Mouse (Mus musculus): ENCODE results near the gene Fam214a. TPM values are rescaled to one million over a fixed set of nuclear protein-coding genes. Genes with fewer than 3 reads are reported as not detected.
A peak's percentile ranks its signal among the peaks of the same experiment; 100 is the strongest.

The Fam214a gene
- polyA plus RNA-seq, 1 experiment from 2014 or later, result 15.4 TPM

DNA sequence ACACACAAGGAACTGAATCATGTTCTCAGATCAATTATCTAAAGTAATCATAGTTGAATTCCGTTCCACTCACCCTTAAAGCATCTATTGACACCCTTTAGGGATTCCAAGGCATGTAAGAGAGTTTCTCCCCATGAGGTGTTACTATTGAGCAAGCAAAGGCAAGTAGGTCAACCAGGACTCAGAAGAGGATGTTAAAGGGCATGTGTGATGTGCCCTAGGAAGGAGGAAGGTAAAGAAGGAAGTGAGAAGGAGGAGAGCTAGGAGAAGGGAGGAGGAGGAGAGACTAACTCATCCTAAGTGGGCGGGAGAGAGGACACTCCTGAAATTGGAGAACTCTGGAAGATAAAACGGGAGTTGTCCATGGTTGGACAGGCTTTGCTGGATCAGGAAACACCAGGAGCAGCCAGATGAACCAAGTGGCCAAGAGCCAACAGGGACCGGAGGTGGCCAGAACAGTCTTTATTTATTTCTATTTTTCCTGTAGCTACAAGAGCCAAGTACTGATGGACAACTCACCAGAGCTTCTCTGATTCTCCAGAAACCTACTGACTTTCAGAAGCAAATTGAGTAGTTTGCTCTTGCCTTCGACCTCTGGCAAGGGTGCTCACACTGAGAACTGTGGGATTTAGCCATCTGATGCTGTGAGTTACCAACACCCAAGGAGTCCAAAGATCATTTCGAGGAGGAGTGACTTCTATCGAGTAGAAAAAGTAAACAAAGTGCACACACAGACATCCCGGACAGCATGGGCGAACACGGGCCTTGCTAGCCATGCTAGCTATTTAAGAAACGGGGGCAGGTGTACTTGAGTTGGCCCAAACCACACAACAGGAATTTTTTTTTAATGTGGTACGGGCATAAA, 13.8 kb upstream of the Fam214a start:
- TF ChIP-seq CTCF (IDR thresholded peaks at IDR 0.05; ENCODE audit: low read depth), result no peak
- no peaks in the 10 kb centered on the region for H3K27me3 ChIP-seq (ENCODE audit: insufficient read depth, low read length)
- H3K4me2 ChIP-seq (ENCODE audit: low read length), result no peak overlapping the region
- WGBS, result 59% methylated on average over 12 of the region's 12 CpGs
- ATAC-seq (replicated peaks; ENCODE audit: low FRiP score, low read depth), result no peak
- no peak overlapping the region for H3K9ac ChIP-seq (ENCODE audit: low read depth, low read length)
- peak; percentile 56 for DNase-seq (ENCODE audit: low spot score)
- no peaks in the 10 kb centered on the region for H3K36me3 ChIP-seq (ENCODE audit: insufficient read depth, low read length)
- H3K27ac ChIP-seq, result no peak overlapping the region
- H3K4me1 ChIP-seq (replicated peaks; ENCODE audit: insufficient read depth, low read length), result no peaks in the 10 kb centered on the region
- H3K4me3 ChIP-seq (replicated peaks; ENCODE audit: low read depth, low read length), result no peak overlapping the region
- H3K9me3 ChIP-seq (replicated peaks; ENCODE audit: low read length), result no peaks in the 10 kb centered on the region

DNA sequence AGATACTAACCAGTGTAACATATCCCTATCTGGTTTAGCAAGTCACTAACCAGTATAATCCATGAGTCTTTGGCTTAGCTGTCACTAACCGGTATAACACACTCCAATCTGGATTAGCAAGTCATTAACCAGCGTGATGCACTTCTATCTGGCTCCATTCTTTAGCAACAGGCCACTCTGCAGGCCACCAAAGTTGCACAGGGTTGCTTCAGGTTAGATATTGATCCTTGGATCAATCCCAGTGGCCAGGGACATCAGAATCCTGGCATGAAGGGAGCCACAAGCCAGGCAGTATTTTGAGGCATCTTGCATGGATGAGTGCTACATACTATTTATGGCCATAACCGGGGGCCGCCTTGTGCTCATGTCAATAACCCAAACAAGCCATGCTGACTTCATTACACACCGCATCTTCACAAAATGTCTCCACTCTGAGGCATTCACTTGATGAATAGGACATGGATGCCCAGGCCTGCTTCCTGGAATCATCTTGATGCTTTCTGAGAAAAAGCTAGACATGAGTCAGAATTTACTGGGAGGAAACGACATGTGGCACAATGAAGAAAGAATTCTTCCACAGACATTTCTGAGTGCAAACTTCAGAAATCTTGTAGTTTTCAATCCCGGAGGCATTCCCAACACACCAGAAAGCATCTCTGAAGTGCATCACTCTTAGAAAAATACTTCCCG, 5.8 kb upstream of the Fam214a start:
- DNase-seq (ENCODE audit: low spot score) (no peak), ATAC-seq (replicated peaks; ENCODE audit: low FRiP score, low read depth) (no peak)
- Histone ChIP-seq H3K4me3 (replicated peaks; ENCODE audit: low read depth, low read length) (no peak overlapping the region), H3K36me3 (ENCODE audit: insufficient read depth, low read length) (no peaks in the 10 kb centered on the region), H3K4me1 (replicated peaks; ENCODE audit: insufficient read depth, low read length) (no peaks in the 10 kb centered on the region), H3K27ac (no peak overlapping the region), H3K27me3 (ENCODE audit: insufficient read depth, low read length) (no peaks in the 10 kb centered on the region), H3K9ac (ENCODE audit: low read depth, low read length) (no peak overlapping the region), H3K4me2 (ENCODE audit: low read length) (no peak overlapping the region), H3K9me3 (replicated peaks; ENCODE audit: low read length) (no peaks in the 10 kb centered on the region)
- WGBS, result 83% methylated on average over 8 of the region's 8 CpGs
- no peak for TF ChIP-seq CTCF (IDR thresholded peaks at IDR 0.05; ENCODE audit: low read depth)

DNA sequence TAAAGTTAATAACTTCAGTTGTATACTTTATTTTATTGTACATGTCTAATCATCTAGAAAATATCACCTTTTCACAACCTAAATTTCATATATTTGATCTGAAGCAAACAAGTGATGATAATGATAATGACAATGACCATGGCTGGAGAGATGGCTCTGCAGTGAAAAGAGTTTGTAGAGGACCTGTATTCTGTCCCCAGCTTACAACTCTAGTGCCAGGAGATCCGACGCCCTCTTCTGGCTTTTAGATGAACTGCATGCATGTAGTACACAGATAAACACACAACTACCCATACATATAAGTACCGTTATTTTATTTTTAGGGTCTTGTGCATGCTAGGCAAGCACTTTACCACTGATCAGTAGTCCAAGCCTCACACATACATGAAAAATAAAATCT, 1.2 kb upstream of the Fam214a start:
- Histone ChIP-seq H3K4me3 (replicated peaks; ENCODE audit: low read depth, low read length) (no peak overlapping the region), H3K27ac (no peak overlapping the region), H3K9me3 (replicated peaks; ENCODE audit: low read length) (no peaks in the 10 kb centered on the region), H3K27me3 (ENCODE audit: insufficient read depth, low read length) (no peaks in the 10 kb centered on the region), H3K36me3 (ENCODE audit: insufficient read depth, low read length) (no peaks in the 10 kb centered on the region), H3K9ac (ENCODE audit: low read depth, low read length) (no peak overlapping the region), H3K4me1 (replicated peaks; ENCODE audit: insufficient read depth, low read length) (no peaks in the 10 kb centered on the region), H3K4me2 (ENCODE audit: low read length) (no peak overlapping the region)
- ATAC-seq (replicated peaks; ENCODE audit: low FRiP score, low read depth), result no peak
- peak; percentile 52 for TF ChIP-seq CTCF (IDR thresholded peaks at IDR 0.05; ENCODE audit: low read depth)
- no peak for DNase-seq (ENCODE audit: low spot score)
- 36% methylated on average over 3 of the region's 3 CpGs for WGBS

DNA sequence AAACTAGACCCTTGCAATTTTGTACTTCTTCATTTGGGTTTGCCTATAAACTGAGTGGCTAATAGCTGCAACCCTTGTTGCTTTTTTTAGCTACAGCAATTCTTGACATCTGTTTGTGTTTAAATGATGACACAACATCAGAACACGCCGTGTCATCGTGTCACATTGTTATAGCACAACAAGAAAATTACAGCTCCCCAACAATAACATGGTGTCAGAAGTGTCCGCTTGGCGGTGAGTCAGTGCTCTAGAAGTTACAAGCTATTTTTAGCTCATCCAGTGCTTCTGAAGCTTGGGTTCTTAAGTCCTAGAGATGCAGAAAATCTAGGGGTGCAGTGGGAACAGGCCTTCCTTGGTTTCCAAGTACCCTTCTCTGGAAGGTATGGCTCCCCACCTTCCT, 578 bp upstream of the Fam214a start:
- no peak for TF ChIP-seq CTCF (IDR thresholded peaks at IDR 0.05; ENCODE audit: low read depth)

DNA sequence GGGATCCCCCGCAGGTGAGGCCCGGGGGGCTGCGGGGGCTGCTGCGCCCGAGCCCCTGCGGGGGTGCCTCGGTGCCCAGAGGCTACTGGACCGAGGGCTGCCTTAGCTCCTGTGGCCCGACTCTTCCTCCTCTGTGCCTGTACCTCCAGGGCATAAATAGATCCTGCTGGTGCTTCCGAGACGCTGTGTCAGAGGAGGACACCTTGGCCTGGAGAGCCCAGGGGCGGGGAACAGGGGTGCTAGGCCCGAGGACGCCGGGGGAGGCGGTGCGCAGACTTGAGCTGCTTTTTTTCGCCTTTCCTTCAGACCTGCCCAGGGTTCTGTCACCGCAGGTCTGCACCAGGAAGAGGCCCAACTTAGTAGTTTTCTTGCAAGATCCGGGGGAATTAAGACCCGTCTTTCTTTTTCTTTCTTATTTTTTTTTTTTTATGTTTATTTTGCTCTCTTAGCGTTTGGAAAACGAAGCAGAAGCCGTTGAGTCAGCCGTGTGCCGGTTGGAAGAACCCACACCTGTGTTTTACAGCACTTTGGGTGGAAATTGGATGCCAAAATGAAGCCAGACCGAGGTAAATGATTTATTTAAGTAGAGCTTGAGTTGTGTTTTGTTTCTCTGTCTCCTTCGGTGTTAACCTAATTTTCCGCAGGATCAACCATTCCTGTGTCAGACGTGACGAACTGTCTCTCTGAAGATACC, 728 bp downstream of the Fam214a start:
- Histone ChIP-seq H3K4me3 (replicated peaks; ENCODE audit: low read depth, low read length) (peak overlapping the region; percentile 91), H3K9ac (ENCODE audit: low read depth, low read length) (peak overlapping the region; percentile 85), H3K4me2 (ENCODE audit: low read length) (peak overlapping the region; percentile 95), H3K9me3 (replicated peaks; ENCODE audit: low read length) (no peaks in the 10 kb centered on the region), H3K36me3 (ENCODE audit: insufficient read depth, low read length) (0 out of 2 replicates have a peak, but pooled peaks cover 2% of the 10 kb centered on the region), H3K27ac (peak overlapping the region; percentile 96), H3K27me3 (ENCODE audit: insufficient read depth, low read length) (no peaks in the 10 kb centered on the region), H3K4me1 (replicated peaks; ENCODE audit: insufficient read depth, low read length) (no peaks in the 10 kb centered on the region)
- WGBS, result 3% methylated on average over 31 of the region's 31 CpGs
- TF ChIP-seq CTCF (IDR thresholded peaks at IDR 0.05; ENCODE audit: low read depth), result peak; percentile 13; the same call in 1 of the 2 replicates
- peak; percentile 77 for ATAC-seq (replicated peaks; ENCODE audit: low FRiP score, low read depth)
- peak; percentile 84 for DNase-seq (ENCODE audit: low spot score)

More for the DNA sequence above, 578 bp upstream of the Fam214a start:
- Histone ChIP-seq H3K27ac (peak overlapping the region; percentile 96), H3K36me3 (ENCODE audit: insufficient read depth, low read length) (no peaks in the 10 kb centered on the region), H3K9ac (ENCODE audit: low read depth, low read length) (no peak overlapping the region), H3K4me2 (ENCODE audit: low read length) (peak overlapping the region; percentile 95), H3K4me3 (replicated peaks; ENCODE audit: low read depth, low read length) (peak overlapping the region; percentile 91), H3K9me3 (replicated peaks; ENCODE audit: low read length) (no peaks in the 10 kb centered on the region), H3K4me1 (replicated peaks; ENCODE audit: insufficient read depth, low read length) (no peaks in the 10 kb centered on the region), H3K27me3 (ENCODE audit: insufficient read depth, low read length) (no peaks in the 10 kb centered on the region)
- WGBS, result 43% methylated on average over 5 of the region's 5 CpGs
- ATAC-seq (replicated peaks; ENCODE audit: low FRiP score, low read depth), result no peak
- DNase-seq (ENCODE audit: low spot score), result peak; percentile 57

DNA sequence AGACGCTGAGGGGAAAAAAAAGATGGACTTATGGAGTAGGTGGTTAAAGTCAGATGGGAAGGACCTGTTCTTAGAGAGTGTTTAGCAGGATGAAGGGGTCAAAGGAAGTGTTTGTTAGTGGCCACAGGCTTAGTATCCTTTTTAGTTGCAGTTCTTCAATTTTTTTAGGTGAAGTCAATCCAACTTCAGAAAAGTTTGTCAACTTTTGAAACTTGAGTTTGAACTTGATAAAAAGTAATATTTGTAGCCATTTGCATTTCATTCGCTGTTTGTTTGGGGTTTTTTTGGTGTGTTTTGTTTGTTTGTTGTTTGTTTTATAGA, 1.2 kb downstream of the Fam214a start:
- DNase-seq (ENCODE audit: low spot score), result no peak
- Histone ChIP-seq H3K9me3 (replicated peaks; ENCODE audit: low read length) (no peaks in the 10 kb centered on the region), H3K4me3 (replicated peaks; ENCODE audit: low read depth, low read length) (peak overlapping the region; percentile 91), H3K27ac (peak overlapping the region; percentile 96; the same call in 1 of the 2 replicates), H3K27me3 (ENCODE audit: insufficient read depth, low read length) (no peaks in the 10 kb centered on the region), H3K4me1 (replicated peaks; ENCODE audit: insufficient read depth, low read length) (no peaks in the 10 kb centered on the region), H3K9ac (ENCODE audit: low read depth, low read length) (0 out of 2 replicates have a peak overlapping the region, but pooled peaks have one; percentile 85), H3K4me2 (ENCODE audit: low read length) (peak overlapping the region; percentile 95), H3K36me3 (ENCODE audit: insufficient read depth, low read length) (0 out of 2 replicates have a peak, but pooled peaks cover 3% of the 10 kb centered on the region)
- no peak for ATAC-seq (replicated peaks; ENCODE audit: low FRiP score, low read depth)
- 42% methylated on average over 2 of the region's 2 CpGs for WGBS
- TF ChIP-seq CTCF (IDR thresholded peaks at IDR 0.05; ENCODE audit: low read depth), result no peak

Data from kidney, postnatal 0 days (tissue).